Mouse (Mus musculus) E14TG2a.4 (cell line): ENCODE measurements around the gene Bbs9.

Experiments used
- CTCF ChIP-seq: conservative IDR thresholded peaks from 2 replicates; pipeline ENCODE4 v1.5.1; 2014; ENCODE audit warnings: low read length
- NANOG ChIP-seq: IDR thresholded peaks from 2 replicates; pipeline ENCODE4 v1.6.1; 2014; ENCODE audit warnings: borderline replicate concordance, low read length, mixed read lengths
- POU5F1 ChIP-seq: IDR thresholded peaks from 2 replicates; pipeline ENCODE4 v1.6.1; 2014; ENCODE audit warnings: low read length, borderline replicate concordance

DNA sequence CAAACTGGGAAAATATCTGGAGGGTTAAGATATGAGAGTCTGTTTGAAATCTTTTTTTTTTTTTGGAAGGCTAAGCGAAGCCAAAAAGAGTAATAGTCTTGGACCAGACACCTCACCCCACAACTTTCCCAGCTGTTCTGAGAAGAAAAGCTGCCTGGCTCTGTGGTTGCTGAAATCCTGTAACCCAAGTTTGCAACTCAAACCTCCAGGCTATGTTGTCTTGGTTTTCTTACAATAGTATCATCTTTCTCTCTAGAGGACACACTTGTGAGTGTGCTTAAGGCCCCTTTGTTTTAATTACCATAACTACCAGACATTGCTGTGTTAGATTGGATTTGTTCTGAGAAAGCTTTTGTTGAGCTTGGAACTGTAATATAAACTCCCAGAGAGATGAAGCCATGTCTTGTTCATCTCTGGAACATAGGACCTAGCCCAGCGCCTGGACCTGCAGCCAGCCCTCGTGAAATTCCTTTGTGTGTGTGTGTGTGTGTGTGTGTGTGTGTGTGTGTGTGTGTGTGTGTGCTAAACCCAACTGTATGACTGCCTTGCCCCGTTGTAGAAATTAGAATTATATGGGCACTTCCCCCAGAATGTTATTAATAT, 290.2 kb downstream of the Bbs9 start:
- TF ChIP-seq CTCF (no peak), NANOG (no peak), POU5F1 (no peak)
